Comparison of ENCODE assay signal across 12 mouse cellular contexts in genomic region chr17:5575518-5575917, GRCm38 (mm10).
A peak's percentile ranks its signal among the peaks of the same experiment; 100 is the strongest.
DNase-seq lines count a peak whose midpoint lies in the region; ATAC-seq and TF ChIP-seq lines count a peak whose summit lies in the region.
"Had no signal": no experiment of that assay in that cellular context is flagged by ENCODE, and none has a peak within 500 bp of the region (broad histone marks: within the 10 kb centered on the region; RNA-seq: fewer than 3 reads in every experiment).

No protein-coding gene starts in this region.

- WGBS in kidney, adult 2 months: 50% methylated on average over 4 of the region's 4 CpGs
- 63% methylated on average over 4 of the region's 4 CpGs for WGBS in lung, adult 2 months
- whole genome bisulfite sequencing in forebrain, embryonic 11.5 days: 68% methylated on average over 4 of the region's 4 CpGs

- H3K9ac ChIP-seq in forebrain, embryonic 11.5 days (ENCODE audit: low read length): no peak overlapping the region
- H3K9ac ChIP-seq: limb, embryonic 12.5 days; neural tube, embryonic 13.5 days had no signal

- no peak for TF ChIP-seq POLR2A in kidney, adult 2 months (IDR thresholded peaks at IDR 0.05; ENCODE audit: low read depth, low read length)
- no peak for TF ChIP-seq POLR2A in bone marrow macrophage, adult 2 months (IDR thresholded peaks at IDR 0.05; ENCODE audit: borderline replicate concordance, low read depth, low read length)
- TF ChIP-seq POLR2A in lung, adult 2 months (IDR thresholded peaks at IDR 0.05; ENCODE audit: borderline replicate concordance, extremely low read depth, low read depth, low read length): no peak

- no peak for TF ChIP-seq CTCF in kidney, adult 2 months (conservative IDR thresholded peaks at IDR 0.05; ENCODE audit: insufficient read depth, insufficient read length, low read depth, low read length)
- TF ChIP-seq CTCF in bone marrow macrophage, adult 2 months (IDR thresholded peaks at IDR 0.05; ENCODE audit: low read depth, low read length): no peak
- TF ChIP-seq CTCF in lung, adult 2 months (IDR thresholded peaks at IDR 0.05; ENCODE audit: insufficient read depth, low read length): no peak

- no peak overlapping the region for H3K27ac ChIP-seq in kidney, adult 2 months (ENCODE audit: insufficient read depth, low read depth, low read length)
- H3K27ac ChIP-seq in bone marrow macrophage, adult 2 months (ENCODE audit: insufficient read depth, low read depth, low read length): peak overlapping the region; percentile 96
- no peak overlapping the region for H3K27ac ChIP-seq in forebrain, embryonic 11.5 days (ENCODE audit: low read depth, low read length)
- H3K27ac ChIP-seq: gastrocnemius, adult 2 months; limb, embryonic 12.5 days; neural tube, embryonic 13.5 days had no signal

- no peaks in the 10 kb centered on the region for H3K36me3 ChIP-seq in kidney, adult 2 months (ENCODE audit: control insufficient read depth, insufficient read depth, low read length)
- no peaks in the 10 kb centered on the region for H3K36me3 ChIP-seq in forebrain, embryonic 11.5 days (ENCODE audit: control insufficient read depth, insufficient read depth, low read length)
- H3K36me3 ChIP-seq: limb, embryonic 12.5 days; neural tube, embryonic 13.5 days had no signal

- no peak overlapping the region for H3K4me2 ChIP-seq in forebrain, embryonic 11.5 days (ENCODE audit: low read depth, low read length, severe bottlenecking)
- H3K4me2 ChIP-seq: limb, embryonic 12.5 days; neural tube, embryonic 13.5 days had no signal

- H3K4me1 ChIP-seq in kidney, adult 2 months (ENCODE audit: control insufficient read depth, insufficient read depth, low read length): peaks cover 19% of the 10 kb centered on the region
- peaks cover 72% of the 10 kb centered on the region for H3K4me1 ChIP-seq in bone marrow macrophage, adult 2 months (ENCODE audit: control insufficient read depth, insufficient read depth, low read length)
- peaks cover 4% of the 10 kb centered on the region; the same call in 1 of the 2 replicates for H3K4me1 ChIP-seq in lung, adult 2 months (ENCODE audit: control insufficient read depth, insufficient read depth, low read length)
- no peaks in the 10 kb centered on the region for H3K4me1 ChIP-seq in forebrain, embryonic 11.5 days (replicated peaks; ENCODE audit: control insufficient read depth, insufficient read depth, low read length)

- DNase-seq in kidney, adult 2 months: peak; percentile 25
- DNase-seq in kidney, adult 18-20 months: no peak
- peak; percentile 66 for DNase-seq in cerebellum, adult 9-11 months
- peak; percentile 28 for DNase-seq in lung, adult 2 months
- no peak for DNase-seq in adrenal gland, postnatal 4 days (ENCODE audit: low spot score in 2 of 2)
- DNase-seq in forebrain, embryonic 11.5 days (ENCODE audit: low spot score): no peak
- DNase-seq in spleen, postnatal 10 days (ENCODE audit: low spot score in 2 of 2): no peak
- DNase-seq: gastrocnemius, adult 2 months; right cerebral cortex, postnatal 4 days had no signal

- H3K27me3 ChIP-seq in kidney, adult 2 months (replicated peaks; ENCODE audit: control insufficient read depth, insufficient read depth, low read length): no peaks in the 10 kb centered on the region
- no peaks in the 10 kb centered on the region for H3K27me3 ChIP-seq in forebrain, embryonic 11.5 days (ENCODE audit: control insufficient read depth, insufficient read depth, low read length)
- H3K27me3 ChIP-seq: limb, embryonic 12.5 days; neural tube, embryonic 13.5 days had no signal

- ATAC-seq in forebrain, embryonic 11.5 days (replicated peaks; ENCODE audit: low FRiP score): no peak

- H3K9me3 ChIP-seq in forebrain, embryonic 11.5 days (ENCODE audit: control insufficient read depth, low read length): no peaks in the 10 kb centered on the region
- H3K9me3 ChIP-seq: limb, embryonic 12.5 days; neural tube, embryonic 13.5 days had no signal

- no peak overlapping the region for H3K4me3 ChIP-seq in kidney, adult 2 months (ENCODE audit: insufficient read depth, low read depth, low read length)
- H3K4me3 ChIP-seq in bone marrow macrophage, adult 2 months (ENCODE audit: insufficient read depth, low read length): no peak overlapping the region
- no peak overlapping the region for H3K4me3 ChIP-seq in lung, adult 2 months (replicated peaks; ENCODE audit: extremely low read depth, low read depth, low read length)
- H3K4me3 ChIP-seq in forebrain, embryonic 11.5 days (ENCODE audit: low read depth, low read length): no peak overlapping the region
- H3K4me3 ChIP-seq: gastrocnemius, adult 2 months; limb, embryonic 12.5 days; neural tube, embryonic 13.5 days had no signal

Comparison
In these comparisons a context has a peak if more than half of its experiments do, and no peak if none do; other contexts are left out.
1. DNase-seq: peak in kidney, adult 2 months (single experiment), cerebellum, adult 9-11 months (single experiment) and lung, adult 2 months (single experiment); none in kidney, adult 18-20 months (single experiment), adrenal gland, postnatal 4 days (0 of 2), forebrain, embryonic 11.5 days (single experiment) and spleen, postnatal 10 days (0 of 2).